Mouse (Mus musculus) liver, postnatal 0 days (tissue): ENCODE data around the gene Syt13. TPM values are rescaled to one million over a fixed set of nuclear protein-coding genes. Genes with fewer than 3 reads are reported as not detected.

Experiments used
- ATAC-seq: fragments of 200-750 bp; cut with Nextera tagmentation; 2 replicates; pipeline ENCODE4 v1.8.0; 2017; ENCODE audit warnings: mild to moderate bottlenecking, moderate library complexity
- DNase-seq: peaks from one replicate; pipeline ENCODE4 v3.0.0-alpha.2; 2016
- H3K27ac ChIP-seq: fragments of 300-500 bp; sonication (generic); 2 replicates; pipeline ENCODE4 v1.5.1; 2014; ENCODE audit warnings: antibody characterized with exemption, moderate library complexity, mild to moderate bottlenecking, low read depth
- H3K27me3 ChIP-seq: fragments of 300-500 bp; sonication (generic); 2 replicates; pipeline ENCODE4 v1.6.1; 2014; ENCODE audit warnings: low read length, control low read depth, mixed read lengths; ENCODE audit not compliant: insufficient read depth
- H3K36me3 ChIP-seq: fragments of 300-500 bp; sonication (generic); replicated peaks from 2 replicates; pipeline ENCODE4 v1.6.1; 2014; ENCODE audit warnings: mild to moderate bottlenecking, control low read depth, low read length, moderate library complexity, mixed read lengths; ENCODE audit not compliant: insufficient read depth
- H3K4me1 ChIP-seq: fragments of 300-500 bp; sonication (generic); 2 replicates; pipeline ENCODE4 v1.6.1; 2014; ENCODE audit warnings: antibody characterized with exemption, mild to moderate bottlenecking, control low read depth; ENCODE audit not compliant: insufficient read depth
- H3K4me2 ChIP-seq: fragments of 300-500 bp; sonication (generic); 2 replicates; pipeline ENCODE4 v1.6.1; 2014; ENCODE audit warnings: low read depth, mild to moderate bottlenecking, low read length, moderate library complexity, mixed read lengths
- H3K4me3 ChIP-seq: fragments of 300-500 bp; sonication (generic); 2 replicates; pipeline ENCODE4 v1.5.1; 2014; ENCODE audit warnings: low read depth, low read length
- H3K9ac ChIP-seq: fragments of 300-500 bp; sonication (generic); replicated peaks from 2 replicates; pipeline ENCODE4 v1.6.1; 2014; ENCODE audit warnings: mild to moderate bottlenecking, moderate library complexity
- H3K9me3 ChIP-seq: fragments of 300-500 bp; sonication (generic); 2 replicates; pipeline ENCODE4 v1.6.1; 2016; ENCODE audit warnings: mild to moderate bottlenecking, control low read depth, low read length, mixed read lengths
- CTCF ChIP-seq: sonication (generic); IDR thresholded peaks from 2 replicates; pipeline ENCODE4 v1.5.1; 2016; ENCODE audit warnings: antibody characterized with exemption, low read depth
- EP300 ChIP-seq: IDR thresholded peaks from 2 replicates; pipeline ENCODE4 v1.6.1; 2016; ENCODE audit warnings: antibody characterized with exemption, low read depth, mild to moderate bottlenecking
- WGBS: fragments of 180-500 bp; shearing (Covaris S2); extraction: QIAGEN DNeasy Blood & Tissue Kit; methylation state at CpG from one replicate; pipeline ENCODE4 v1.1.7; 2014; ENCODE audit not compliant: insufficient replicate concordance; 5-methylcytosine and 5-hydroxymethylcytosine counted together
- polyA plus RNA-seq: library from polyadenylated mRNA; unstranded; fragments of >200 nt; fragmentation: Nextera tagmentation; extraction: Ambion mirVana; gene quantifications from 2 replicates; pipeline ENCODE4 v1.2.1, GENCODE M21; 2015

Gene Syt13
- polyA plus RNA-seq, 1 experiment from 2014 or later, result 0.19 TPM

DNA sequence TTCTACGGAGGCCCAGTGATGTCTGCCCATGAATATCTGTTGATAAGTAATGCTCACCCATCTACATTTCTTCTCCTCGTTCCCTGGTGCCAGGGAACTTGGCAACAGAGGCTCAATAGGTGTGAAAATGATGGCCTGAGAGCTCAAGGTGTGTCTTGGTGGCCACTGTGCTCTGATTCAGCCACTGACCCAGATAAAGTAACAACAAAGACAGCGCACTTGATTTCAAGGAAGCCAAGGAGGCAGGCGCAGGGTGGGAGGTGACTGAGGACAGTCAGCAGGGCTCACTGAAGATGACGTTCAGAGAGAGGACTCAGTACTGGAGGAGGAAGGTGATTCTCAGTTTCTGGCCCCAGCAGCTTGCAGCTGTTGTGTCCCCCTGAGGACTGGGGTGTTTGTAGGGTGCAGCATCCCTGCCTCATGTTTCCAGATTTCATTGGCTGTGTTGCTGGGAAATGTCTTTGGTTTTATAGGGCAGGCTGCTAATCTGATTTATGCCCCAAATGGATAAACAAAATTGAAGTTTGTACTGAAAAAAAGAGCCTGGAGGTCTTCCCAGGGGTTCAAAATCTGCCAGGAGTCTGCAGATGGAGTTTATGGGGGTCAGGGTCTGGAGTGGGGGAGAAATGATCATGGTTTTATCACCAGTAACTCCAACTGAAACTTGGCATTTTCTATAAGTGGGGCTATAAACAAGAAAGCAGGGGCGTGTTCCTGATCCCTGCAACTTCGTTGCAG is 2.7 kb downstream of the Syt13 start:
- Histone ChIP-seq H3K4me3 (no peak overlapping the region), H3K4me2 (no peak overlapping the region), H3K4me1 (no peaks in the 10 kb centered on the region), H3K27me3 (peaks cover 29% of the 10 kb centered on the region), H3K9ac (no peak overlapping the region), H3K27ac (no peak overlapping the region), H3K36me3 (no peaks in the 10 kb centered on the region), H3K9me3 (no peaks in the 10 kb centered on the region)
- ATAC-seq (no peak), DNase-seq (no peak)
- 43% methylated on average over 7 of the region's 7 CpGs for WGBS
- TF ChIP-seq EP300 (no peak), CTCF (no peak)

DNA sequence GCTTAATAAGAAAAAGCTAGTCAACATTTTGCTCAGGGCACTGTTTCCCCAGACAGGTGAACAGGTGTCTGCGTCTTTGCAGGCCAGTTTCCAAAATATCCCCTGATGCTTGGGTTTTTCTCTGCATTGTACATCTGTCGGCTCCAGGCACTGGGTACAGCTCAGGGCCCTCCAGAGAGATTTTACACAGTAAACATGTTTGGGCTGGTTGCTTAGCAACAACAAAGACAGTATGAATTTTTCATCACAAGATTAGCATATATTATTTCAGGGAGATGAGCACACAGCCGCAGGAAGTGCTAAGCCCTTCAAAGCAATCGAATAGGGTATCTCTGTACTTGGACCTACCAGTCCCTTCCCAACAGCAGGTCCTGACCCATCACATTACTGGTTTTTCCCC is 5.8 kb downstream of the Syt13 start:
- DNase-seq (no peak), ATAC-seq (no peak)
- Histone ChIP-seq H3K36me3 (no peaks in the 10 kb centered on the region), H3K27me3 (peaks cover 12% of the 10 kb centered on the region), H3K4me2 (no peak overlapping the region), H3K4me1 (no peaks in the 10 kb centered on the region), H3K9me3 (no peaks in the 10 kb centered on the region), H3K9ac (no peak overlapping the region), H3K4me3 (no peak overlapping the region), H3K27ac (no peak overlapping the region)
- WGBS, result 79% methylated on average over 4 of the region's 4 CpGs
- TF ChIP-seq CTCF (no peak), EP300 (no peak)

DNA sequence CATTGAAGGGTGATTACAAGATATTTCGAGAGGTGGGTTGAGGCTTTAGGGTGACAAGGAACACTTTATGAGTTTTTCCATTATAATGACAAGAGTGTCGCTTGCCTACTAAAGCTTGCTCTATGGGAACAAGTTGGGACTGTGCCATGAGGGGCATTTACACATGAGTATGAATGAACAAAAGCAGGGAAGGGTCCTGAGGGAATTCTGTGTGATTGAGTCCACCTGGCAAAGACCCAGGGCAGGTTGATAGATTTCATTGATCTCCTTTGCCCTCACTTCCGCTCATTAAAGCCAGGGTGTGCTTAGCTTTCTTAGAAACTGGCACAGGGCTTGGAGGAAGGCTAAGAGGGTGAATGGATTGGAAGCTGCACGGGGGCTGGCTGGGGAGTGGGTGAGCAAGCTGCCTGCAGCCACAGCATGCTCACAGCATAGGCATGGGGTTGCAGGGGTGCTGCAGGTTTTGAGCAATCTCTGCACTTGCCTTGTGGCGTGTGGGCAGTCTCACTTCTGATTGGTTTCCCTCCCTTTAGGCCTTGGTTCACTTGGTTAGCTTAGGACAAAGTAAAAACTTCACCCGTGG is 9.9 kb downstream of the Syt13 start:
- Histone ChIP-seq H3K4me2 (no peak overlapping the region), H3K9me3 (no peaks in the 10 kb centered on the region), H3K27ac (no peak overlapping the region), H3K27me3 (no peaks in the 10 kb centered on the region), H3K36me3 (no peaks in the 10 kb centered on the region), H3K9ac (no peak overlapping the region), H3K4me3 (no peak overlapping the region), H3K4me1 (no peaks in the 10 kb centered on the region)
- ATAC-seq, result no peak
- no peak for TF ChIP-seq CTCF
- no peak for TF ChIP-seq EP300
- no peak for DNase-seq
- WGBS, result 56% methylated on average over 6 of the region's 6 CpGs

DNA sequence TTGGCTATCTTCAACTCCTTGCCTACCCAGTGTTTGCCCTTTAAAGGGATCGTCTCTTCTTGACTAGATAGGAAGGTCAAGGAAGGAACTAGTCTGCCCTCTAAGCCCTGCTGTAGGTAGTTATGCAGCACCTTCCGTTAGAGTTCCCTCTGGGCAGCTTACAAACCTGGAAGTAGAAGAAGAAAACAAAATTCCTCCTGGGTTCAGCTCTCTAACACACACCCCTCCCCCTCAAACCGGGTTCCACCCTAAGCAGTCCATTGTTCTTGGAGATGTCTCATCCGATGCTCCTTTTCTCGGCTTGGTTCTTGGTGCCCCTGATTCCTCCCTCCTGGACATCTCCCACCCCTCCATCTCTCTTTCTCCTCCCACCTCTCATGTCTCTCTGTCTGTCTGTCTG is 14.8 kb downstream of the Syt13 start:
- TF ChIP-seq CTCF, result no peak
- no peak for TF ChIP-seq EP300
- Histone ChIP-seq H3K36me3 (no peaks in the 10 kb centered on the region), H3K27me3 (no peaks in the 10 kb centered on the region), H3K4me2 (no peak overlapping the region), H3K27ac (no peak overlapping the region), H3K9ac (no peak overlapping the region), H3K9me3 (no peaks in the 10 kb centered on the region), H3K4me3 (no peak overlapping the region), H3K4me1 (no peaks in the 10 kb centered on the region)
- ATAC-seq (no peak), DNase-seq (no peak)
- 62% methylated on average over 5 of the region's 5 CpGs for WGBS

DNA sequence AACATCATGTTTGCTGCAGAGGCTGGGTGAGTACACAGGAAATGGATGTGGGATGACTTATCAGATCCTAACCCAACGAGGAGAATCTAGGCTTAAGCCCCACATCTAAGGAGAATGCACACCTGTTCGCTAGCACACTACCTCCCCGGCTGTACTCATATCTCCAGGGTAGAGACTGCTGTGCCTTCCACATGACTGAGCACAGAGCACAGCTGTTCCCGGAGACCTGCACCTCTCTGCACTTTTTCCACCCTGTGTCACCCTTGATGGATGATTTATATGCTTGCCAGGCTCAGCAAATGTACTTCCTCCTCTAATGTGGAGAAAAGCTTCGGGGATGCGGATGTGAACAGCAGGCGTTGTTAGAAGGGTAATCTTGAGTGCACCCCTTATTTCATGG is 16.2 kb downstream of the Syt13 start:
- WGBS, result 43% methylated on average over 7 of the region's 7 CpGs
- Histone ChIP-seq H3K9ac (no peak overlapping the region), H3K27ac (no peak overlapping the region), H3K9me3 (no peaks in the 10 kb centered on the region), H3K4me1 (no peaks in the 10 kb centered on the region), H3K27me3 (no peaks in the 10 kb centered on the region), H3K4me2 (no peak overlapping the region), H3K4me3 (no peak overlapping the region), H3K36me3 (no peaks in the 10 kb centered on the region)
- no peak for ATAC-seq
- TF ChIP-seq CTCF (no peak), EP300 (no peak)
- no peak for DNase-seq

DNA sequence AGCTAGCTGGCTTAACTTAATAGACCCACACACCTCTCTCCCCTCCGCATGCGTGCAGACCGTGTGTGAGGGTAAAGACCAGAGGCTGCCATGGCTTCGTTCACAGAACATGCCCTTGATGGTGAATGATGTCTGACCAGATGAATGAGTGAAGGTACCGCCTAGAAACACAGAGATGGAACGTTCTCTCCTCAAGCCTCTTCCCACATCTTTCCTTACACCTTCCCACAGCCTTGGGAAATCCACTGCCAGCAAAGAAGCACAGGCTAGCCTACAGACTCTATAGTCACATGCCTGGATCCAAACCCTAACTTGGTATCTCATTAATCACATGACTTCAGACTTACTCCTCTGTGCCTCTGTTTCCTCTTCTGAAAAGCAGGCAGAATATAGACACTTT is 18.5 kb downstream of the Syt13 start:
- H3K9me3 ChIP-seq, result no peaks in the 10 kb centered on the region
- H3K27ac ChIP-seq, result no peak overlapping the region
- ATAC-seq (no peak), DNase-seq (no peak)
- TF ChIP-seq EP300 (no peak), CTCF (no peak)
- WGBS, result 87% methylated on average over 6 of the region's 6 CpGs
- no peaks in the 10 kb centered on the region for H3K4me1 ChIP-seq
- H3K9ac ChIP-seq, result no peak overlapping the region
- no peak overlapping the region for H3K4me3 ChIP-seq
- no peak overlapping the region for H3K4me2 ChIP-seq
- no peaks in the 10 kb centered on the region for H3K27me3 ChIP-seq
- no peaks in the 10 kb centered on the region for H3K36me3 ChIP-seq
